Mouse (Mus musculus): Measurements from ENCODE around the gene Oosp3. TPM values are rescaled to one million over a fixed set of nuclear protein-coding genes. Genes with fewer than 3 reads are reported as not detected.

Gene Oosp3
- polyA plus RNA-seq, 1 experiment from 2014 or later: not detected

DNA sequence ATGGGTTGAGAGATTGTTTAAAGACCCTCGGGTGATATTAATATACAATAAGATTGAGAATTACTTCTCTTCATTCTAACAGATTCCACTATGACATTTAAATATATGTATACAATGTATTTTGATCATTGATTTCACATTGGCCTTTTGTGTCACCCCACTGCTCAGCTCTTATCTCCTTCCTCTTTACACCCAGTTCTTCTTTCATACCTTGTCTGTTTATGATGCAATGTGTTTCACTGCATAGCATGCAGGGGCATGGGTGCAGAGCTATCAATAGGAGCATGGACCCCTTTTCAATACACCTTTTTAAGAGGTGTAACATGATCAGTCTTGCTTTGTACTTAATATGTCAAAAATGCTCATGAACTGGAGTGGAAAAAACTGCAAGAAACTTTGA, 33.4 kb downstream of the Oosp3 start:
- 86% methylated on average over 1 of the region's 1 CpGs for WGBS
- Histone ChIP-seq H3K4me3 (no peak overlapping the region), H3K9me3 (replicated peaks) (no peaks in the 10 kb centered on the region), H3K27ac (no peak overlapping the region), H3K4me1 (no peaks in the 10 kb centered on the region), H3K36me3 (no peaks in the 10 kb centered on the region), H3K27me3 (ENCODE audit: low read depth, poor library complexity, severe bottlenecking) (no peaks in the 10 kb centered on the region)
- no peak for DNase-seq (ENCODE audit: low spot score)

DNA sequence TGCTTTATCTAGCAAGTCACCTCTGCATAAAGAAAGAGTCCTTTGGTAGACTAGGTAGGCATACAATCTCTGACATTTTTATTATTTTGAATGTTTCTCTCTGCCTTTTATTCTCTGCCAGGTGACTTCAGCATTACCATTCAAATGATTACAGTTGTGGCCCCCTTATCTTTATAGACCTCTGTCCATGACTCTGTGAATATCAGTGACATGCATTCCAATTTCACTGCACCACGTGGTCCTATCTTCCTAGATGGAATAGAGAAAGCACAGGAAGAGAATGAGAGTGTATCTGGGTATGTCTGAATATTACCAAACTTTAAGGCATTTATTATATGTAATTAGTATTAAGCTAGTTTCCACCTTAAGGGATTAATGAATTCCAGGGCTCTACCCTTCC, 39.6 kb downstream of the Oosp3 start:
- no peaks in the 10 kb centered on the region for H3K9me3 ChIP-seq (replicated peaks)
- H3K27ac ChIP-seq: no peak overlapping the region
- H3K36me3 ChIP-seq: no peaks in the 10 kb centered on the region
- no peak overlapping the region for H3K4me3 ChIP-seq
- DNase-seq (ENCODE audit: low spot score): no peak
- H3K4me1 ChIP-seq: no peaks in the 10 kb centered on the region
- no peaks in the 10 kb centered on the region for H3K27me3 ChIP-seq (ENCODE audit: low read depth, poor library complexity, severe bottlenecking)
- WGBS: 49% methylated on average over 1 of the region's 1 CpGs

DNA sequence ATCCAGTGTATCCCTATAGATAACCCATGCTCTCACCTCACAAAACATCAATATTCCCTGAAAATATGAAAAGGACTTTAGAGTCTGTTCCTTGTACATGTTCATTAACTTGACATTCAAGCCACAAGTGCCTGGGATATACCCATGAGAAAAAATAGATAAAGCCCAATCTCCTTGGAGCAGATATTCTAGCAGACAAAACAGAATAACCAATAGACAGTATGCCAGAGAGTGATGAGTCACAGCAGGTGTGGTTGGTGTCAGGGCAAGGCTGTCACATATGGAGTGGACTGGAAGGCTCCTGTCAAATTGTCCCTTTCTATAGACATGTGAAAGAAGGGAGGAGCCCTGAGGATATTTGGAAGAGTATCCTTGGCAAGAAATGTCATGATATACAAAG, 48.8 kb downstream of the Oosp3 start:
- H3K27me3 ChIP-seq (ENCODE audit: low read depth, poor library complexity, severe bottlenecking): no peaks in the 10 kb centered on the region
- no peak overlapping the region for H3K27ac ChIP-seq
- H3K36me3 ChIP-seq: no peaks in the 10 kb centered on the region
- no peaks in the 10 kb centered on the region for H3K9me3 ChIP-seq (replicated peaks)
- H3K4me3 ChIP-seq: no peak overlapping the region
- H3K4me1 ChIP-seq: no peaks in the 10 kb centered on the region
- DNase-seq (ENCODE audit: low spot score): no peak

DNA sequence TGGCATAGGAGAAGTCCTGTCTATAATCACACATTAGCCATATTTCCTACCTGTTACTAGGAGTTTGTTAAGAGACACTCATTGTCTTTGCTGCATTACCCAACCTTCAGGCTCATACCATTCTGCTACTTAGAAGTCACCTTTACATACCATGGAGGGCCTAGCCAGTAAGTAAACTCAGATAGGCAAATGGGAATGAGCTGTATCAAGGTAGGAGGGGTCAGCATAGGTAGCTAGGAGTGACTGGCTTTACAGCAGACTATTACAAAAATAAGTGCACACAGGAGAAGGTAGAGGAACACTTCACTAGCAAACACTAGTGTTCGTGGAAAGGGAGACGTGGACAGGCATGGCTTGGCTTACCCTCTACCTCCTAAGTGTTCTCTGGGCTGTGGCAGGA, 50.4 kb downstream of the Oosp3 start, which contains the start of gene Gif:
Gene Gif (plus strand): TSS at position 257 of the 400 bp plus-strand sequence.
- 68% methylated on average over 2 of the region's 2 CpGs for WGBS
- Histone ChIP-seq H3K27me3 (ENCODE audit: low read depth, poor library complexity, severe bottlenecking) (no peaks in the 10 kb centered on the region), H3K4me1 (no peaks in the 10 kb centered on the region), H3K36me3 (no peaks in the 10 kb centered on the region), H3K27ac (no peak within 1 kb of the TSS), H3K4me3 (no peak within 1 kb of the TSS), H3K9me3 (replicated peaks) (no peaks in the 10 kb centered on the region)
- DNase-seq (ENCODE audit: low spot score): no peak

Other genes with a start within 250 kb of the Oosp3 start
- 0.23 and 0.69 TPM in 2 replicates for gene Ms4a6c, start 227.7 kb upstream of the Oosp3 start, polyA plus RNA-seq (2016; fragmentation: Nextera tagmentation; extraction: Ambion mirVana)
- gene Gm8369, start 211.1 kb upstream of the Oosp3 start, polyA plus RNA-seq (2016; fragmentation: Nextera tagmentation; extraction: Ambion mirVana): not detected in 2 replicates
- gene Ms4a6b, start 180.5 kb upstream of the Oosp3 start, polyA plus RNA-seq (2016; fragmentation: Nextera tagmentation; extraction: Ambion mirVana): 0.60 and 1.1 TPM in 2 replicates
- 0.31 and 0.36 TPM in 2 replicates for gene Ms4a4d, start 160.3 kb upstream of the Oosp3 start, polyA plus RNA-seq (2016; fragmentation: Nextera tagmentation; extraction: Ambion mirVana)
- 0.30 and 0.49 TPM in 2 replicates for gene Ms4a6d, start 92.2 kb upstream of the Oosp3 start, polyA plus RNA-seq (2016; fragmentation: Nextera tagmentation; extraction: Ambion mirVana)
- gene Ms4a2, start 73.3 kb upstream of the Oosp3 start, polyA plus RNA-seq (2016; fragmentation: Nextera tagmentation; extraction: Ambion mirVana): not detected in 2 replicates
- not detected in 2 replicates for gene Ms4a3, start 56.2 kb upstream of the Oosp3 start, polyA plus RNA-seq (2016; fragmentation: Nextera tagmentation; extraction: Ambion mirVana)
- gene Oosp2, start 36.5 kb upstream of the Oosp3 start, polyA plus RNA-seq (2016; fragmentation: Nextera tagmentation; extraction: Ambion mirVana): not detected in 2 replicates
- not detected in 2 replicates for gene Oosp1, start 5.9 kb upstream of the Oosp3 start, polyA plus RNA-seq (2016; fragmentation: Nextera tagmentation; extraction: Ambion mirVana)
- not detected in 2 replicates for gene Gif, start 50.5 kb downstream of the Oosp3 start, polyA plus RNA-seq (2016; fragmentation: Nextera tagmentation; extraction: Ambion mirVana)
- gene Mrpl16, start 73.3 kb downstream of the Oosp3 start, polyA plus RNA-seq (2016; fragmentation: Nextera tagmentation; extraction: Ambion mirVana): 54.2 and 63.0 TPM in 2 replicates
- gene Stx3, start 122.3 kb downstream of the Oosp3 start, polyA plus RNA-seq (2016; fragmentation: Nextera tagmentation; extraction: Ambion mirVana): 5.6 and 6.3 TPM in 2 replicates
- gene Olfr1417, start 142.2 kb downstream of the Oosp3 start, polyA plus RNA-seq (2016; fragmentation: Nextera tagmentation; extraction: Ambion mirVana): 0.06 TPM in 1 of 2 replicates, not detected in the other
- gene Olfr1418, start 164.0 kb downstream of the Oosp3 start, polyA plus RNA-seq (2016; fragmentation: Nextera tagmentation; extraction: Ambion mirVana): not detected in 2 replicates
- gene Olfr1419, start 178.1 kb downstream of the Oosp3 start, polyA plus RNA-seq (2016; fragmentation: Nextera tagmentation; extraction: Ambion mirVana): not detected in 2 replicates
- gene Olfr1420, start 189.5 kb downstream of the Oosp3 start, polyA plus RNA-seq (2016; fragmentation: Nextera tagmentation; extraction: Ambion mirVana): not detected in 2 replicates
- 20.4 and 21.2 TPM in 2 replicates for gene Patl1, start 215.3 kb downstream of the Oosp3 start, polyA plus RNA-seq (2016; fragmentation: Nextera tagmentation; extraction: Ambion mirVana)

All from limb, embryonic 10.5 days (tissue).